Mouse (Mus musculus): ENCODE measurements at regions not wholly inside any gene's neighbourhood (a gene's known extent, or its start where the extent isn't known, plus 50 kb on each side); places are given as distances from the start of the nearest gene placed in this dataset.
A peak's percentile ranks its signal among the peaks of the same experiment; 100 is the strongest.

DNA sequence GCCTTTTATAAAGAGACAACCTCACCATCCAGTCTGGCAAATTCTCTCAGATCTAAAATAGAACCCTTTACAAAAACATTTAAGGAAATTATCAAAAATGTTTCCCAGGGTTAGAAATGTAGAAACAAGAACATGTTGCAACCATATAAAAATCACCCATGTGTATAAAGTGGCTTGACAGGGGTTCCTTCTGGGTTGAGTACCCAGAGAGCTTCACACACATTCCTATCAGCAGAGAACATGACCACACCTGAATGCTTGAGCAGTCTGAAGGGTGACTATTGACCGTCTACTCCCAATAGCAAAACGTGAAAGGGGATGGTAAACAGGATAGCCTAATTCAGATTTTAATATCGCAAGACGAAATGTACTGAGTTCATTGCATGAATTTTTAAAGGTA is 57.8 kb upstream of the Zfand5 start:
- Histone ChIP-seq H3K36me3 (ENCODE audit: control insufficient read depth, insufficient read depth) (no peaks in the 10 kb centered on the region), H3K4me1 (ENCODE audit: control insufficient read depth, insufficient read depth, low read length) (no peaks in the 10 kb centered on the region), H3K27me3 (ENCODE audit: control insufficient read depth, insufficient read depth, low read length) (no peaks in the 10 kb centered on the region), H3K4me3 (ENCODE audit: low read length) (no peak overlapping the region), H3K4me2 (ENCODE audit: low read depth, low read length) (no peak overlapping the region), H3K9me3 (replicated peaks; ENCODE audit: control insufficient read depth, low read length) (0 out of 2 replicates have a peak, but pooled peaks cover 2% of the 10 kb centered on the region), H3K9ac (ENCODE audit: low read length) (no peak overlapping the region), H3K27ac (ENCODE audit: low read length) (no peak overlapping the region)
- WGBS: 83% methylated on average over 4 of the region's 4 CpGs
- no peak for ATAC-seq (replicated peaks; ENCODE audit: extremely low read depth, insufficient read depth, low FRiP score)

DNA sequence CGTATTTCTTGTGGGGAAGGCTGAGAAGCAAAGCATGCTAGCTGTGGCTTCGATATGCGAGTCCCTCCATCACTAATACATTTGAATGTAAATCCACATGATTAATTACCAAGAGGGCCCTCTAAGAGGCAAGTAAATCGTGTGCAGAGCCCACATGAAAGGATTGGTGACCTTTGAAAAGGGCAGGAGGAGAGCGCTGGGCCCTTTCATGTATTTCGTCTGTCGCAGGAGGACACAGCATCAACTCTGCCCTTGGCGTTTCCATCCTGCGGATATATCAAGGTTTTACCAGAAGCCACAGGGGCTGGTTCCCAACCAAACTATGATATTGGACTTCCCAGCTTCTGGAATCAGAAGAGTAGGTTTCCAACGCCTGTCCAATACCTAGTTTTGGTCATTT is 78.6 kb upstream of the Zfand5 start:
- no peak overlapping the region for H3K9ac ChIP-seq (ENCODE audit: low read length)
- WGBS: 84% methylated on average over 10 of the region's 10 CpGs
- H3K4me2 ChIP-seq (ENCODE audit: low read depth, low read length): no peak overlapping the region
- H3K36me3 ChIP-seq (ENCODE audit: control insufficient read depth, insufficient read depth): no peaks in the 10 kb centered on the region
- no peaks in the 10 kb centered on the region for H3K9me3 ChIP-seq (replicated peaks; ENCODE audit: control insufficient read depth, low read length)
- ATAC-seq (replicated peaks; ENCODE audit: extremely low read depth, insufficient read depth, low FRiP score): no peak
- H3K4me1 ChIP-seq (ENCODE audit: control insufficient read depth, insufficient read depth, low read length): no peaks in the 10 kb centered on the region
- no peaks in the 10 kb centered on the region for H3K27me3 ChIP-seq (ENCODE audit: control insufficient read depth, insufficient read depth, low read length)
- H3K4me3 ChIP-seq (ENCODE audit: low read length): no peak overlapping the region
- H3K27ac ChIP-seq (ENCODE audit: low read length): no peak overlapping the region

DNA sequence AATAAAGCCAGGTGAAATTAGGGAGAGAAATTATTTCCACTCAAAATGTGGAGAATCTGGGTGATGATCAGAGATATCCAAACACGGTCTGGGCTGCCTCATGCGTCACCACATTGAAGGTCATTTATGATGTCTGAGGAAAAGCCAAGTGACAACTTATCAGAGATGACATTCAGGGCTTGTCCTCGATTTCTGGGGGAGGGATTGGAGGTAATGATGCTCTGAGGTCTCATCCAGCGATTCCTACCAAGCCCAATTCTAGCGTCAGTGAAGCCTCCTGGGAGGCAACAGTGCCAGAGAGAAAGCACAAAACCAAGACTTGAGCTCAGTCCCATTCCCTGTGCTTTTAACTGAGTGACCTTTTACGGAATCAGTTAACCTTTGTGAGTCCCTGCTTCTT is 79.5 kb upstream of the Zfand5 start:
- Histone ChIP-seq H3K4me3 (ENCODE audit: low read length) (no peak overlapping the region), H3K9me3 (replicated peaks; ENCODE audit: control insufficient read depth, low read length) (no peaks in the 10 kb centered on the region), H3K36me3 (ENCODE audit: control insufficient read depth, insufficient read depth) (no peaks in the 10 kb centered on the region), H3K27me3 (ENCODE audit: control insufficient read depth, insufficient read depth, low read length) (no peaks in the 10 kb centered on the region), H3K9ac (ENCODE audit: low read length) (no peak overlapping the region), H3K4me2 (ENCODE audit: low read depth, low read length) (no peak overlapping the region), H3K4me1 (ENCODE audit: control insufficient read depth, insufficient read depth, low read length) (no peaks in the 10 kb centered on the region), H3K27ac (ENCODE audit: low read length) (no peak overlapping the region)
- 73% methylated on average over 6 of the region's 6 CpGs for WGBS
- no peak for ATAC-seq (replicated peaks; ENCODE audit: extremely low read depth, insufficient read depth, low FRiP score)

DNA sequence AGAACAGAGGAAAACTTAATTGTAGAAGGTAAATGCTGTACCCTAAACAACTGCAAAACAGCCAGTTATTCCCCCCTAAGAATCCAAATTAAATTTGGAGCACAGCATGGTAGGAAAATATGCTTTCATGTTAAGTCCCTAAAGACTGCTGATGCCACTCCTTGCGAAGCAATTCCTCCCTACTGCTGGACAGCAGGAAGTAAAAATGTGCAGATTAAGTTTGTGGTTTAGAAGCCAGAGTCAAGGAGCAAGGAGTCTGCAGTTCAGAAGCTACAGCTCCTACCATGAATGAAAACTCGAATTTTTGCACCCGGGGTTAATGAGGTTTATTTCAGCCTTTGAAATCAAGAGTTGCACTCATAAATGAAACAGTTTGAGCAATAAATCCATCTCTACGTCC is 82.9 kb upstream of the Zfand5 start:
- H3K4me3 ChIP-seq (ENCODE audit: low read length): no peak overlapping the region
- H3K36me3 ChIP-seq (ENCODE audit: control insufficient read depth, insufficient read depth): no peaks in the 10 kb centered on the region
- H3K9me3 ChIP-seq (replicated peaks; ENCODE audit: control insufficient read depth, low read length): no peaks in the 10 kb centered on the region
- H3K4me2 ChIP-seq (ENCODE audit: low read depth, low read length): no peak overlapping the region
- no peaks in the 10 kb centered on the region for H3K4me1 ChIP-seq (ENCODE audit: control insufficient read depth, insufficient read depth, low read length)
- no peaks in the 10 kb centered on the region for H3K27me3 ChIP-seq (ENCODE audit: control insufficient read depth, insufficient read depth, low read length)
- 74% methylated on average over 4 of the region's 4 CpGs for WGBS
- no peak overlapping the region for H3K27ac ChIP-seq (ENCODE audit: low read length)
- no peak for ATAC-seq (replicated peaks; ENCODE audit: extremely low read depth, insufficient read depth, low FRiP score)
- no peak overlapping the region for H3K9ac ChIP-seq (ENCODE audit: low read length)

DNA sequence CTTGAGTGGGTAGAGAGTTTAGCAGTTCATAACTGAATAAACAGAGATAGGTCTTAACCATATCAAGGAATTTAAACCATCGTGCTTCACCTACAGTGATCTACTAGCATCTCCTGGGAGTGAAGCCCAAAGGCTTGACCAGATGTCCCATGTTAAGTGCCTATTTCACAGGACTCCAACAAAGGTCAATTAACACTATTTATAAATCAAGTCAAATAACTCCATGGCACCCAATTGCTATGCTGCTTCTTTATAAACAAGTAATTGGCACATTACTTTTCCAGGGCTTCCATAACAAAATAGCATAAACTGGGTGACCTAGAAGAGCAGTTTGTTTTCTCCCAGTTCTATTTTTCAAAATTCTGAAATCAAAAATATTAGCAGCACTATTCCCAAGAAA is 85.4 kb upstream of the Zfand5 start:
- no peak for ATAC-seq (replicated peaks; ENCODE audit: extremely low read depth, insufficient read depth, low FRiP score)
- no peaks in the 10 kb centered on the region for H3K9me3 ChIP-seq (replicated peaks; ENCODE audit: control insufficient read depth, low read length)
- WGBS: 81% methylated on average over 1 of the region's 1 CpGs

DNA sequence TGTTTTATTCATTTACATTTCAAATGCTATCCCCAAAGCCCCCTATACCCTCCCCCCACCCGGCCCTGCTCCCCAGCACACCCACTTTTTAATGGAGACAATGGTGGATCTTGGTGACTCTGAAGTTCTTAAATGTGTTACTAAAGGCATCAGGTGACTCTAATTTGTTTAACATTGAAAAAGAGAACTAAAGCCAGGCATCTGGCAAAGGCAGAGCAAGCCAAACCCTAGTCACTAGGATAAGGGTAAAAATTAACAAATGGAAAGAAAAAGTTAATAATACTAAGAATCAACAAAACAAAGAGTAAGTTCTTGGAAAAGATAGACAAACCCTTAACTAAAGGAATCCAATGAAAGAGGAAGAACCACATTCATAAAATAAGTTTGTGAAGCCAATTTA is 86.1 kb upstream of the Zfand5 start:
- H3K9me3 ChIP-seq (replicated peaks; ENCODE audit: control insufficient read depth, low read length): no peaks in the 10 kb centered on the region
- H3K4me1 ChIP-seq (ENCODE audit: control insufficient read depth, insufficient read depth, low read length): no peaks in the 10 kb centered on the region
- H3K36me3 ChIP-seq (ENCODE audit: control insufficient read depth, insufficient read depth): no peaks in the 10 kb centered on the region
- no peak overlapping the region for H3K27ac ChIP-seq (ENCODE audit: low read length)
- no peaks in the 10 kb centered on the region for H3K27me3 ChIP-seq (ENCODE audit: control insufficient read depth, insufficient read depth, low read length)
- no peak overlapping the region for H3K4me3 ChIP-seq (ENCODE audit: low read length)
- ATAC-seq (replicated peaks; ENCODE audit: extremely low read depth, insufficient read depth, low FRiP score): no peak
- 69% methylated on average over 1 of the region's 1 CpGs for WGBS
- no peak overlapping the region for H3K4me2 ChIP-seq (ENCODE audit: low read depth, low read length)
- no peak overlapping the region for H3K9ac ChIP-seq (ENCODE audit: low read length)

More for the DNA sequence above, 85.4 kb upstream of the Zfand5 start:
- Histone ChIP-seq H3K4me3 (ENCODE audit: low read length) (no peak overlapping the region), H3K27ac (ENCODE audit: low read length) (no peak overlapping the region), H3K9ac (ENCODE audit: low read length) (no peak overlapping the region), H3K4me1 (ENCODE audit: control insufficient read depth, insufficient read depth, low read length) (no peaks in the 10 kb centered on the region), H3K27me3 (ENCODE audit: control insufficient read depth, insufficient read depth, low read length) (no peaks in the 10 kb centered on the region), H3K36me3 (ENCODE audit: control insufficient read depth, insufficient read depth) (no peaks in the 10 kb centered on the region), H3K4me2 (ENCODE audit: low read depth, low read length) (no peak overlapping the region)

DNA sequence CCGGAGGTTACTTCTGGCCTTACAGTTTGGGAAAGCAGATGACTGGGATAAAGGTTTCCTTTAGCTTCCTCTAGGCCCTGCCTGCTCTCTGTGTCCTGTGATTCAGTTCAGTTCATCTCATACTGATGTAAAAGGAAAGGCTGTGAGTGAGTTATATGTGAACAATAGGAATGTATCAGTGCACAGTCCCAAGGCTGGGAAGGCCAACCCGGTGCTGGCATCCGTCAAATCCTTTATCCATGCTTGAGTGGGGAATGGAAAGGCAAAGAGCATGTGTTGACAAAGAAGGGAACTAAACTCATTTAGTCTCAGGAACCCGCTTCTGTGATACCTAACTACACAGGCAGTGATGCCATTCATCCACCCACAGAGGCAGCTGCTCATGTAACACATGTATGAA is 89.0 kb upstream of the Zfand5 start:
- 69% methylated on average over 4 of the region's 4 CpGs for WGBS
- H3K9me3 ChIP-seq (replicated peaks; ENCODE audit: control insufficient read depth, low read length): no peaks in the 10 kb centered on the region
- ATAC-seq (replicated peaks; ENCODE audit: extremely low read depth, insufficient read depth, low FRiP score): no peak

DNA sequence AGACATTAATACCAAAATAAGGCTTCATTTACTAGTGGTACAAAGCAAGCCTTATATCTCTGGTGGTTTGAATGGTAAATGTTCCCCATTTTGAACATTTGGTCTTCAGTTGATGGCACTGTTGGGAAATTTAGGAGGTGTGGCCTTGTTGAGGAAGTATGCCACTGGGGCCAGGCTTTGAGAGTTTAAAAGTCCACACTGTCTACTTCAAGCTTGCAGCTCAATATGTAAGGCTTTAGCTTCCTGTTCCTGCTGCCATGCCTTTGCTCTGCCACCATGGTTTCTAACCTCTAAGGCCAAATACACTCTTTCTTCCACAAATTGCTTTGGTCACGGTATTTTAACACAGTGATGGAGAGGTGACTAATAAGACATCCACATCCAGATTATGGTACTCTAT is 92.2 kb upstream of the Zfand5 start:
- 79% methylated on average over 1 of the region's 1 CpGs for WGBS
- ATAC-seq (replicated peaks; ENCODE audit: extremely low read depth, insufficient read depth, low FRiP score): no peak
- H3K9ac ChIP-seq (ENCODE audit: low read length): no peak overlapping the region

More for the DNA sequence above, 89.0 kb upstream of the Zfand5 start:
- no peak overlapping the region for H3K9ac ChIP-seq (ENCODE audit: low read length)
- H3K27ac ChIP-seq (ENCODE audit: low read length): no peak overlapping the region
- no peak overlapping the region for H3K4me3 ChIP-seq (ENCODE audit: low read length)
- H3K4me2 ChIP-seq (ENCODE audit: low read depth, low read length): no peak overlapping the region
- H3K36me3 ChIP-seq (ENCODE audit: control insufficient read depth, insufficient read depth): no peaks in the 10 kb centered on the region
- no peaks in the 10 kb centered on the region for H3K27me3 ChIP-seq (ENCODE audit: control insufficient read depth, insufficient read depth, low read length)
- H3K4me1 ChIP-seq (ENCODE audit: control insufficient read depth, insufficient read depth, low read length): no peaks in the 10 kb centered on the region

DNA sequence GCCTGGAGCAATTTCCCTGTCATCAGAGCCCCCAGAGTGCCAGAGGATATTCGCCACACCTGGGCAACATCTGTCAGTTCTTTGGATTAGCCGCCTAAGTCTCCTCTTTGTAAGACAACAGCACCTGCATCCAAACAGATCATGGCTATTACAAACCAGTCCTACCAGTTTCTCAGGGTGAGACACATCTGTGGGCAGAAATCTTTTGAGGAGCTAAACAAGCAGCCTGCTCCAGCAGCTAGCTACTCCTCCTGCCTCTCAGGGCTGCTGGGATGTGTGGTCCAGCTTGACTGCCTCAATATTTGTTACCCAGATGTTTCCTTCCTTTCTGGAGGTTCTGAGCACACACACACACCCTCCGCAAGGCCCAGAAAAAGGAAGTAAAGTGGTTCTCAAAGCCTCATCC is 96.6 kb upstream of the Zfand5 start:
- Histone ChIP-seq H3K9me3 (replicated peaks; ENCODE audit: control insufficient read depth, low read length) (no peaks in the 10 kb centered on the region), H3K27ac (ENCODE audit: low read length) (peak overlapping the region; percentile 21; the same call in 1 of the 2 replicates), H3K36me3 (ENCODE audit: control insufficient read depth, insufficient read depth) (no peaks in the 10 kb centered on the region), H3K4me2 (ENCODE audit: low read depth, low read length) (no peak overlapping the region), H3K27me3 (ENCODE audit: control insufficient read depth, insufficient read depth, low read length) (no peaks in the 10 kb centered on the region), H3K9ac (ENCODE audit: low read length) (no peak overlapping the region), H3K4me3 (ENCODE audit: low read length) (no peak overlapping the region), H3K4me1 (ENCODE audit: control insufficient read depth, insufficient read depth, low read length) (peaks cover 13% of the 10 kb centered on the region)
- peak; percentile 58 for ATAC-seq (replicated peaks; ENCODE audit: extremely low read depth, insufficient read depth, low FRiP score)
- WGBS: 71% methylated on average over 3 of the region's 3 CpGs

More for the DNA sequence above, 92.2 kb upstream of the Zfand5 start:
- Histone ChIP-seq H3K27me3 (ENCODE audit: control insufficient read depth, insufficient read depth, low read length) (no peaks in the 10 kb centered on the region), H3K9me3 (replicated peaks; ENCODE audit: control insufficient read depth, low read length) (no peaks in the 10 kb centered on the region), H3K4me3 (ENCODE audit: low read length) (no peak overlapping the region), H3K4me2 (ENCODE audit: low read depth, low read length) (no peak overlapping the region), H3K4me1 (ENCODE audit: control insufficient read depth, insufficient read depth, low read length) (peaks cover 7% of the 10 kb centered on the region), H3K36me3 (ENCODE audit: control insufficient read depth, insufficient read depth) (no peaks in the 10 kb centered on the region), H3K27ac (ENCODE audit: low read length) (no peak overlapping the region)

DNA sequence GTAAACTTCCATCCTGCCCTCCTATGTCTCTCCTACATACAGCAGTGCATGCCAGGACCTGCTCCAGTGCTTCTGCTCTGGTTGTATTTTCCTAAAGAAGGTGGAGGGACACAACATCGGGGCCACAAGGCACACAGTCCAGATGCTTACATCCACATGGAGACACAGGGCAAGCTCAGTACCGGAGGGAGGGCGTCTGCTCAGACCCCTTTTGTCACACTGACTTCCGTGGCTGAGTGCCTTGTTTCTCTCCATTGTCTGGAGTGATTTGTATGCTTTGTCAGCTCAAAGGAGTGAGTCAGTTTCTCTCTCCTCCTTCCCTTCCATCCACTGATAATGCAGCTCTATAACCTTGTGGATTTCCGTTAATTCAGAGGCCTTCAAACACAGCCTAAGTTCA is 97.4 kb upstream of the Zfand5 start:
- H3K9ac ChIP-seq (ENCODE audit: low read length): no peak overlapping the region
- H3K27me3 ChIP-seq (ENCODE audit: control insufficient read depth, insufficient read depth, low read length): no peaks in the 10 kb centered on the region
- H3K4me3 ChIP-seq (ENCODE audit: low read length): no peak overlapping the region
- ATAC-seq (replicated peaks; ENCODE audit: extremely low read depth, insufficient read depth, low FRiP score): peak; percentile 19; the same call in 1 of the 2 replicates
- H3K4me1 ChIP-seq (ENCODE audit: control insufficient read depth, insufficient read depth, low read length): peaks cover 13% of the 10 kb centered on the region
- no peak overlapping the region for H3K4me2 ChIP-seq (ENCODE audit: low read depth, low read length)
- no peaks in the 10 kb centered on the region for H3K36me3 ChIP-seq (ENCODE audit: control insufficient read depth, insufficient read depth)
- H3K27ac ChIP-seq (ENCODE audit: low read length): peak overlapping the region; percentile 39
- WGBS: 56% methylated on average over 5 of the region's 5 CpGs
- no peaks in the 10 kb centered on the region for H3K9me3 ChIP-seq (replicated peaks; ENCODE audit: control insufficient read depth, low read length)
